Mouse (Mus musculus) heart, adult 2 months (tissue): ENCODE measurements around the gene Trim15. TPM values are rescaled to one million over a fixed set of nuclear protein-coding genes. Genes with fewer than 3 reads are reported as not detected.
"Not testable (repeated sequence)": the region's sequence is repeated elsewhere in the genome, so short reads cannot be mapped to it uniquely, and the experiment has no call there.

Source experiments
- DNase-seq, 2 experiments: peaks; one replicate each; pipeline ENCODE4 v3.0.0; 2021
- H3K27ac ChIP-seq: fragments of 200-600 bp; 2 replicates; pipeline ENCODE4 v1.8.1; 2022
- H3K27me3 ChIP-seq: fragments of 200-500 bp; 2 replicates; pipeline ENCODE4 v1.6.1; 2012; ENCODE audit warnings: mild to moderate bottlenecking, low read length, inconsistent platforms, mixed read lengths; ENCODE audit not compliant: control insufficient read depth, insufficient read depth
- H3K36me3 ChIP-seq: fragments of 200-500 bp; 2 replicates; pipeline ENCODE4 v1.6.1; 2012; ENCODE audit warnings: low read length, inconsistent platforms; ENCODE audit not compliant: control insufficient read depth, insufficient read depth
- H3K4me1 ChIP-seq: fragments of 200-500 bp; 2 replicates; pipeline ENCODE4 v1.6.1; 2011; ENCODE audit warnings: low read length; ENCODE audit not compliant: control insufficient read depth, insufficient read depth
- H3K4me3 ChIP-seq: fragments of 200-600 bp; 2 replicates; pipeline ENCODE4 v1.8.1; 2022
- H3K79me2 ChIP-seq: fragments of 200-500 bp; replicated peaks from 2 replicates; pipeline ENCODE4 v1.6.1; 2012; ENCODE audit warnings: mild to moderate bottlenecking, inconsistent platforms, low read length, moderate library complexity, mixed read lengths; ENCODE audit not compliant: control insufficient read depth, insufficient read depth
- H3K9ac ChIP-seq: fragments of 200-500 bp; 2 replicates; pipeline ENCODE4 v1.6.1; 2012; ENCODE audit warnings: low read depth, mild to moderate bottlenecking, control low read depth, inconsistent platforms, low read length, mixed read lengths
- CTCF ChIP-seq: fragments of 200-600 bp; IDR thresholded peaks from 2 replicates; pipeline ENCODE4 v1.8.1; 2022; ENCODE audit warnings: antibody characterized with exemption, mild to moderate bottlenecking, moderate library complexity
- EP300 ChIP-seq: fragments of 200-500 bp; IDR thresholded peaks from 2 replicates; pipeline ENCODE4 v1.6.1; 2011; ENCODE audit warnings: low read depth, low read length, control low read depth; ENCODE audit not compliant: insufficient read depth
- POLR2A ChIP-seq: fragments of 200-500 bp; IDR thresholded peaks from 2 replicates; pipeline ENCODE4 v1.6.1; 2011; ENCODE audit warnings: mild to moderate bottlenecking, low read depth, low read length, control low read depth; ENCODE audit not compliant: insufficient read depth
- WGBS: fragments of 180-500 bp; shearing (Covaris S2); methylation state at CpG from one replicate; pipeline ENCODE4 v1.1.7; 2018; 5-methylcytosine and 5-hydroxymethylcytosine counted together
- intact Hi-C: fragments of 180-260 bp; cut with DNase I; formaldehyde crosslinking; loops from one replicate; pipeline ENCODE4 v1.15.1; 2025
- polyA plus RNA-seq: library from polyadenylated mRNA; depleted of rRNA; stranded (reverse); fragments of >200 nt; gene quantifications from 2 replicates; pipeline ENCODE4 v1.2.3, GENCODE M21; 2012
- total RNA-seq, 2 experiments: library from RNA; stranded (reverse); gene quantifications; 2 replicates each; pipeline ENCODE4 v1.2.3; 2021

Trim15 gene
- total and polyA plus RNA-seq, 3 experiments = 0.10 TPM; not detected in 2

- Histone ChIP-seq H3K27me3 (no peaks in the 10 kb centered on the region), H3K4me3 (no peak overlapping the region), H3K9ac (no peak overlapping the region), H3K27ac (no peak overlapping the region), H3K4me1 (no peaks in the 10 kb centered on the region), H3K79me2 (no peaks in the 10 kb centered on the region), H3K36me3 (no peaks in the 10 kb centered on the region)
- TF ChIP-seq CTCF (peak; percentile 86), EP300 (no peak)
- DNase-seq = no peak
- intact Hi-C loops = no loop called here
- 93% methylated on average over 1 of the region's 1 CpGs for WGBS
Observed at GRCm38 (mm10) chr17:36896583-36896982, 29.6 kb upstream of the Trim15 start.

GRCm38 (mm10) chr17:36893387-36893786 lies 26.4 kb upstream of the Trim15 start:
- WGBS = 38% methylated on average over 5 of the region's 5 CpGs
- intact Hi-C loops = loop anchor here (5.0 kb wide), 2 partner anchors 154 to 309 kb away; partner anchors contain the start of genes Gabbr1 and Olfr94
- no peak for DNase-seq
- H3K27me3 ChIP-seq = no peaks in the 10 kb centered on the region
- H3K4me3 ChIP-seq = no peak overlapping the region
- no peaks in the 10 kb centered on the region for H3K4me1 ChIP-seq
- no peak overlapping the region for H3K27ac ChIP-seq
- no peak overlapping the region for H3K9ac ChIP-seq
- H3K36me3 ChIP-seq = no peaks in the 10 kb centered on the region
- no peaks in the 10 kb centered on the region for H3K79me2 ChIP-seq
- no peak for TF ChIP-seq CTCF
- TF ChIP-seq POLR2A = no peak
- no peak for TF ChIP-seq EP300

GRCm38 (mm10) chr17:36892362-36892761 lies 25.4 kb upstream of the Trim15 start:
- TF ChIP-seq POLR2A (no peak), CTCF (peak; percentile 73)
- H3K9ac ChIP-seq = no peak overlapping the region
- H3K27me3 ChIP-seq = no peaks in the 10 kb centered on the region
- no peaks in the 10 kb centered on the region for H3K36me3 ChIP-seq
- no peaks in the 10 kb centered on the region for H3K4me1 ChIP-seq
- no peaks in the 10 kb centered on the region for H3K79me2 ChIP-seq
- peak in 1 of 2 experiments; percentile 33 for DNase-seq
- no peak overlapping the region for H3K4me3 ChIP-seq
- WGBS = 3% methylated on average over 2 of the region's 2 CpGs
- H3K27ac ChIP-seq = no peak overlapping the region
- intact Hi-C loops = loop anchor here (1.0 to 5.0 kb wide), 3 partner anchors 20 to 310 kb away; partner anchors contain the start of genes Gabbr1 and Olfr94

- intact Hi-C loops = loop anchor here (5.0 kb wide), 2 partner anchors 156 to 311 kb away; partner anchors contain the start of genes Gabbr1 and Olfr94
- H3K9ac ChIP-seq, H3K79me2 ChIP-seq, H3K27ac ChIP-seq, H3K4me1 ChIP-seq, H3K4me3 ChIP-seq, H3K27me3 ChIP-seq, H3K36me3 ChIP-seq, DNase-seq: not testable (repeated sequence)
- 83% methylated on average over 1 of the region's 1 CpGs for WGBS
Observed at GRCm38 (mm10) chr17:36891496-36891895, 24.5 kb upstream of the Trim15 start.

- no peak within 1 kb of the TSS for H3K27ac ChIP-seq
- no peaks in the 10 kb centered on the region for H3K79me2 ChIP-seq
- no peak within 1 kb of the TSS for H3K4me3 ChIP-seq
- no peak for TF ChIP-seq POLR2A
- no peak for TF ChIP-seq CTCF
- no peak for TF ChIP-seq EP300
- no peak within 1 kb of the TSS for H3K9ac ChIP-seq
- no peaks in the 10 kb centered on the region for H3K27me3 ChIP-seq
- H3K4me1 ChIP-seq = no peaks in the 10 kb centered on the region
- H3K36me3 ChIP-seq = no peaks in the 10 kb centered on the region
- WGBS = 74% methylated on average over 5 of the region's 5 CpGs
- DNase-seq = no peak
- intact Hi-C loops = loop anchor here (5.0 kb wide), 2 partner anchors 157 to 312 kb away; partner anchors contain the start of genes Gabbr1 and Olfr94
Observed at GRCm38 (mm10) chr17:36890073-36890903, 23.3 kb upstream of the Trim15 start, which contains the start of gene Trim40. TSS of gene Trim40 (minus strand) at chr17:36890123.

GRCm38 (mm10) chr17:36885132-36885790 lies 18.3 kb upstream of the Trim15 start:
- H3K4me1 ChIP-seq = no peaks in the 10 kb centered on the region
- no peak overlapping the region for H3K27ac ChIP-seq
- TF ChIP-seq CTCF (no peak), POLR2A (no peak), EP300 (no peak)
- H3K9ac ChIP-seq = no peak overlapping the region
- DNase-seq = no peak
- 86% methylated on average over 12 of the region's 12 CpGs for WGBS
- no peaks in the 10 kb centered on the region for H3K79me2 ChIP-seq
- no peak overlapping the region for H3K4me3 ChIP-seq
- intact Hi-C loops = no loop called here
- H3K27me3 ChIP-seq = no peaks in the 10 kb centered on the region
- no peaks in the 10 kb centered on the region for H3K36me3 ChIP-seq
